Mouse (Mus musculus) mouse embryonic stem cell (cell line): ENCODE measurements at regions not wholly inside any gene's neighbourhood (a gene's known extent, or its start where the extent isn't known, plus 50 kb on each side); places are given as distances from the start of the nearest gene placed in this dataset.

Experiments used
- in situ Hi-C, 2 experiments: fragments of 300-500 bp; cut with MboI; formaldehyde crosslinking; loops; 1 replicate in 1 of 2; 3 replicates in 1 of 2; pipeline ENCODE4 v1.14.3; 2019 to 2020; ENCODE audit warnings: low sequenced_read_pairs in 2 of 2, low pct_unique_long_range_greater_than_20kb in 1 of 2, mixed read lengths in 1 of 2; ENCODE audit not compliant: unreplicated experiment in 1 of 2

DNA sequence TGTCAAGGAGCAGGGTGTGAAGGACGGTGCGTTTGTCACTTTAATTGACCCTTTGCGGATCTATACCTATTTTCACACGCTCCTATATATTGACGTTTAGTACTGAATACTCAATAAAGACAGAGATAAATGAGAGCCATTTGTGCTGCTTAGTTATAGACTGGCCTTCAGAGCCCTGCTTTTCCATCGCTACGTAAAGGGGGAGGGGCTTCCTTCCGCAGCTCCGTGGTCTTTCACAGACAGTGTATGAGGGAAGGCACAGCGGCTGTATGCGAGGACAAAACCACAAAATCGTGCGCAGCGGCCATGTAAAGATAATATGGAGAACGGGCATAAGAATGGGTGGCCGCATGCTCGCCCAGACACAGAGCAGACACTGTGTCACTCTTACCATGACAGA is 58.4 kb upstream of the Pced1b start:
- in situ Hi-C loops: no loop called here

DNA sequence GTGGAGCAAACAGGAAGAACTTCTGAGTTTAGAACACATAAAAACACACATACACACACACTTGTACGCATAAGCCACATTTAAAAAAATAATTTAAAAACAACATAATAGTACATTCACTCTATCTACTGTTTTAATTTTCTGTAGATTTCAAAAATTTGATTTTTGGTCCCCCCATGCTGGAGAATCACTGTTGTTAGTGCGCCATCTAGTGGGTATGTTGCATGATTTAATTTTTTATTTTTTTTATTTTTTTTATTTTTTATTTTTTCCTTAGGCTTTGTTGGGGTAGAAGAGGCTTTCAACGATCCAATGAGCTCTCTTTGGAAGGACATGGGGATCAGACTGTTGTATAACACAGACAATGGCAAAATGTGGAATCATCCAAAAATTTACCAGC is 59.1 kb upstream of the Pced1b start:
- in situ Hi-C loops: no loop called here

DNA sequence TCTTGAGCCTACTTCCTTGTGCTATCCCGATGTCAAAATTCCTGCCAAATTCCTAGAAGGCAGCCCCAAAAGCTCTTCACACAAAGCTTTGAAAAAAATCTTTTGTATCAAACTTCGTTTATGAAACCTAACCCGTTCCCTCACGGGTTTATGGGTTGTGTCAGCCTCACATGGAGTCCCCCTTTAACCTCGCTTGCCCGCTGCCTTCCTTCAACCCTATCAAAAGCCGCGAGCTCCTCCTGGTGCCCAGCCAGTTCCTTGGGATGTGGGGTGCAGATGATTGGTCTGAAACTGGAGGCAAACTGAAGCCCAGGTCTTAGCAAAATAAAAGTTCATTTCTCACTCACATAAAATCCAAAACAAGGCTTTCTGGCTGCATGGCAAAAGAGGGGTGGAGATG is 60.9 kb upstream of the Pced1b start:
- in situ Hi-C loops: no loop called here

DNA sequence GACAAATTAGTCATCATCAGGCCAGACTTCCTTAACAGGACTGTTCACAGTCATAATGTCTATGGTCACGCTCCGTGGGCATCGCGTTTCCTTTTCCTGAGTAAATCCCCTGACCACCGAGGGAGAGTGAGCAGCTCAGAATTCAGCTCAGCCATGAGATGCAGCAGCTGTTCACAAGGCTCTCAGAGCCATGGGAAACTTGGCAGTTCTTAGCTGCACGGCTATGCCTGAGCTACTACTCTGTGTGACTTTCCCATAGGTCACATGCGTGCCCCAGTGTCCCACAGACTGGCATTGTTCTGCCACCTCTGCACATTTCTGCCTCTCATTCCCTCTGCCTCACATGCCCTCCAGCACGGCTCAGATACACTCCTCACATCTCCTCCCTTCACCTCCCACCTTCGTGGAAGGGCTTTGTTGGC is 64.3 kb upstream of the Pced1b start:
- in situ Hi-C loops: no loop called here

DNA sequence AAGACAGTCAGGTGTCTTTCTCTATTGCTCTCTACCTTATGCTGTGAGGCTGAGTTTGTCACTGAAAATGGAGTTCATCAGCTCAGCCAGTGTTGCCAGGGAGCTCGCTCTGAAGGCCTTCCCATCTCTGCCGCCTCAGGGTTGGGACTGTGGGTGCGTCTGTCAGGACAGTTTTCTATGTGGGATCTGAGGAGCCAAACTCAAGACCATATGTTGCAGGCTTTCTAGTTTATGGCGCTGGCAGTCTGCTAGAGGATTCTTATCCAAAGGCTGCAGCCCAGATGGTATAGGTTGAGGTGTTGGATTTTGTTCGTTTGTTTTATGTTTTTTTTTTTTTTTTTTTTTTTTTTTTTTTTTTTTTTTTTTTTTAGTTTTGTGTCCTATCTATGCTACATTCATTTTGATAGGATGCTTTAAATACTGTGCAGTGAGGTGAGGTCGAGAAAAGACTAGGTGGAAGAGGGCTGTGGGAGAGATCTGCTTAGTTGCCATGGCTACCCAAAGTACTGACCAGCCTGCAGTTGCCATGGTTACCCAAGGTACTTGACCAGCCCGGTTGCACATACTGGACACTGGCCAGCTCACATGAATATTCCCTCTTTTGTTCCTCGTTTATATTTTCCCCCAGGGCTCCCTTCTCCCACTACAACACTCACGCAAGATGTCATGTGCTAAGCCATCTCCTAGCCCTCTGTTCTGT is 65.8 kb upstream of the Pced1b start:
- in situ Hi-C loops: no loop called here

DNA sequence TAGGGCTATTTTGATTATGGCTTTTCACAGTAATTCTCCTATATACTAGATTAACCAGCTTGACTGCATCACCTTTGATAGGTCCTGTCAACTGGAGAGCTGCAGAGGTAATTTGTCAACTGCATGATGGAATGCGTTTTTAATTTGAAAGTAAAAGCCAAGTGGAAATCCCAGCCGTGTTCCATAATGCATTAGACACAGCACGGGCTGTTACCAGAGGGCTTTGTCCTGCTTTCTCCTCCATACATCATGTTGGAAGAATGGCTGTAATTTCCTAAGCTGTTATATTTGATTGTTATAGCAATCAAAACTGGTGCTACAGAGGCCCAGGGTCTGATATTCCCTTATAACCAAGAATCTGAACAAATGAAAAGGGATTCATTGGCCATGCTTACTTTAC is 68.6 kb upstream of the Pced1b start:
- in situ Hi-C loops: no loop called here

DNA sequence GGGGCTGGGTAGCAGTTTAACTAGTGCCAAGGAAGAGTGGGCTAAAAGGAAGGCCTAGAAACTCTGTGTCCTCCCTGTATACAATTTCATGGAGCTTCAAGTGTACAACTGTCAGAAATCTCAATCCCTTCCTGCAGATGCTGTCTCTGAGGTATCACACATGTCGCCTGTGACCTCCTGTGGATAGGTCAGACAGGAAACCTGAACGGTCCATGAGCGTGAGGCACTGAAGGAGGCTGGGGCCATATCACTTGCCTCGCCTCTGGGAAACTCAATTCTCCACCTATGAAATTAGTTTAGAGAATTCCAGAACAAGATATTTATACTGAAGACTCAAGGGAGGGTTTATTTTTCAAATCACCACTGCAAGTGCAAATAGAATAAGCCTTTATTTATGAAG is 69.1 kb upstream of the Pced1b start:
- in situ Hi-C loops: no loop called here

DNA sequence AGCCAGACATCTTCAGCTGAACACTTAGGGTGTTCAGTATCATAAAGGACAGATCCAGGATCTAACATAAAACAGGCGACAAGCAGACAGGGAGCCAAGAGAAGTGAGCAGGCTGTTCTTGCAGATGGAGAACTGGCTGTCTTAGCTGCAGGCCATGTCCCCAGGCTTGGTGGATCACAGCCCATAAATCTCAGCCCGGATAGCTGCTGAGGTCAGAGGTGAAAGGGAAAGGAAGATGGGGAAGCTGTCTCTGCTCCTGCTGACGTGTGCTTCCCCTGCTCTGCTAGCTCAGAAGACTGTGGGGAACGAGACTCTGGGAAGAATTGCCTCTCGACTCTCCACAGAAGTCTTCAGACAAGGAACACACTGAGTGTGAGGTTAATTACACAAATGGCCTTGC is 71.9 kb upstream of the Pced1b start:
- in situ Hi-C loops: no loop called here

DNA sequence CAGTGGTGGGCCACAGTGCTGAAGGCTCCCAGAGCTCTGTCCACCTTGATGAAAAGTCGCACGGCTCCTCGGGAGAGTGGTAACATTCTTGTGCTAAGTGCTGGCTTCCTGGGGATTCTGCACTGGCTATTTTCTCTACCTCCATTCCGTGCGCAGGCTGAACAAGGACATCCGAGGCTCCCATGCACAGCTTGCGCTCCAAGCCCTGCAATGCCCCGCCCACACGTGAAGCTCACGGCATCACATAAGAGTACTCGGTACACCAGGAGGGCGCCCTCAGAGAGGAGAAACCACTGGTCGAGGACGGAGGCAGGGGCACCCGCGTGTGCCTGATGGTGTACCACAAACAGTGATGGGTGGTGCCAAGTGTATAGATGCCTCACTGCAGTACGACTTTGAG is 73.7 kb upstream of the Pced1b start:
- in situ Hi-C loops: no loop called here

DNA sequence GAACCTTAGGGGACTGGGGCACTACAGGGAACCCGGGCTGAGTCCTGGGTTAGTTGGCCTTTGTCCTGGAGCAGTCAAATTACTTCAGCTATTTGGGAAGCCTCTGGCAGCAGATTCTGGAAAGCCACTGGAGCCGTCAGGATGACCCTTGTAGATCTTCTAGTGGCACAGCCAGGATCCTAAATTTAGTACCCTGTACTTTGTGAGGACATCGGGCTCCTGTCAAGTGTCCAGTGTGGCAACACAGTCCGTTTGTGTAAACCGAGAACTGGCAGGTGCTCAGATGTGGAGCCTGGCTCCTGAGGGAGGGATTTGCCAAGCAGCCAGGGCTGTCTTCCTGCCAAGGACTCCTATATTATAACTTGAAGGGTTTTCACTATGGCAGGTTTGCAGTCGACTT is 76.8 kb upstream of the Pced1b start:
- in situ Hi-C loops: no loop called here

DNA sequence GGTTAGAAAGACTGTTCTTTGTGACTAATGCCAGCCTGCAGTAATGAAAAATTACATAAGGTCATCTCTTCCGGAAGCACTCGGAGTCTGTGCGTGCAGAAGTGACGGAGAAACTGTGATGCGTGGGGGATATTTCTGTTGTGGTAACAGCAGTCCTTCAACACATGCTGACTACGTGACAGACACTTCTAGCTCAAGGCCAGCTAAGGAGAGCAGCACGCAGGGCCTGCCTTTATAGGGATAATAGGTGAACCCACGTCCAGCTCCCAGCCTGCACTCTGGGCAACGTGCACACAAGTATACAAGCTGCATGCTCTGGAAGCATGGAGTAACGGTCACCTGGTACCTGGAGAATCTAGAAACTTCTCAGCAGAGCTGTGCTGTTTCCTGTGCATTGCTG is 77.5 kb upstream of the Pced1b start:
- in situ Hi-C loops: no loop called here

DNA sequence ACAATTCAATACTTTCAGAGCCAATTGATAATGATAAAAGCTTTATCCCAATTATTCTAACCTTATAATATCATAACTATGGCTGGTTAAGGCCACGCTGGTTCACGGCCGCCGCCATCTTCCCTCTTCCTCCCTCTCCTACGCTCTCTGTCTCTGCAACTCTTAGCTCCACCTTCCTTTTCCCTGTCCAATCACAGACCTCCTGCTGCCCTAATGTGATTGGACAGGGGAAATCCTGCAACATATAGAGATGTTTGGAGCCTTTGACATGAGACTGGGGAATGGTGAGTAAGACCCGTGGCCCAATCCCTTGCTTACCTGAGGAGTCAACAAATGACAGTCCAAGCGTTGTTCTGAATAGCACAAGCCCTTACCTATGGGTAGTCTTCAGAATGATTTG is 79.8 kb upstream of the Pced1b start:
- in situ Hi-C loops: no loop called here

DNA sequence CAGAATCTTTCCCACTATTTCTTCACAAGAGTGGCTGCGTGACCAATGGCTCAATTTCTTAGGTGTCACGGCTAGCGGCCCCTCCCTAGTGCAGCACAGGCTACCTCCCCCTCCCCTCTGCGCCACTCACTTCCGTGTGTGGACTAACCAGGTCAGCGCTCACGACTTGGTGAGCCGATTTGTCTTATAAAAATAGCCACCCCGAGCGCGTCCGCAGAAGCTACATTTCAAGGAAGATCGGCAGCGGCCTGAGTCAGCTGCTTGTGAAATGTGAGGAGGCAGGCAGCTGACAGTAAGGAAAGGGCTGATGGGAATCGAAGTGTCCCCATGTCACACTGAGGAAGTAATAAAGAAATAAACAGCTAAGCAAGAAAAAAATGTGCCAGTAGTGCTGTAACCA is 82.3 kb upstream of the Pced1b start:
- in situ Hi-C loops: no loop called here

DNA sequence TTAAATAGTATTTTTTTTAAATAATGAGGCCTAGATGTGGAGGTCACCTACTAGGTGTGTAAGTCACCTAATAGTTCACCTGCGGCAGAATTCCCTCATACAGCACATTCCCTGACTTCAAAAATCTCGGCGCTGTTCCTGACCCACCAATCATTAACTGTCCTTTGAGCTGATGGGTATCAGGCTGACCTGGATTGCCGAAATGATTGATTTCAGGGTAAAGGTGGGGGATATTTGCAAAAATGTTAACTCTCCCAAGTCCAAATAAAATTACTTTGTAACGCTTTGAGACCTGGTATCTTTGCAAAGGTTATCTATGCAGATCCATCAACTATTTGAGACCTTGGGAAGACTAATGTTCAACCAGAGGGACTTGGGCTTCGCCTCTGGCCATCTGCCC is 82.9 kb upstream of the Pced1b start:
- in situ Hi-C loops: no loop called here

DNA sequence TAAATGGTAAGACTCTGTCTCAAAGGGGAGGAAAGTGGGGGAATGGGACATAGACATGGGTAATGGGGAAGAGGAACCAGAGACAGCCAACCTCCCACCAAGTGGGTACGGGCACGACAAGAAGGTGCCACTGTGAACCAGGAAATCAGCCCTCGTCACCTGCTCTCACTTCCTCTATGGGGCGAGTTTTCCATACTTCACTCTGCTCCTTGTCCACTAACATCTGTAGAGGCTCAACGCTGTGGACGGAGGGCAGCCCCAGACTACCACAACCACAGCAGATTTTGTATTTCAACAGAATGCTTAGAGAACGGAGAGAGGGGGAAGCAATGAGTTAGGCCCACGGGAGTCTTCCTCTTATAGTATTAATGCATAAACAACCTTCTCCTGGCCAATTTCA is 83.8 kb upstream of the Pced1b start:
- in situ Hi-C loops: no loop called here

DNA sequence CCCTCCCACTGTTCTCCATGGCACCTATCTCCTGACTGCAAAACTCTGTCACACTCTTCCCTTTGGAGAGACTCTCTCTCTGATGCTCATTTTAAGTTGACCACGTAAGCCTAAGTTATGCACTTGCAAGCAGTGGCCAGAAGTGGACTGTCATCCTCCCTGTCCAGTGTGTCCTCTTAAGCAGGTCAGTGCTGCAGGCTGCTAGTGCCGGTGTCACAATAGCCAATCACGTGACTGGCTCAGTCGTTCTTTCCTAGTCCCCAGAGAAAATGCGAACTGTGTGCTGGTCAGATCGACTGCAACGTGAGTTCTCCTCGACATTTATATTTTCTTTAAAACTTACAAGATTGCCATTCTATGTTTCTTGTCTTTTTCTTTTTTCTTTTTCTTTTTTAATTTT is 84.6 kb upstream of the Pced1b start:
- in situ Hi-C loops: no loop called here

DNA sequence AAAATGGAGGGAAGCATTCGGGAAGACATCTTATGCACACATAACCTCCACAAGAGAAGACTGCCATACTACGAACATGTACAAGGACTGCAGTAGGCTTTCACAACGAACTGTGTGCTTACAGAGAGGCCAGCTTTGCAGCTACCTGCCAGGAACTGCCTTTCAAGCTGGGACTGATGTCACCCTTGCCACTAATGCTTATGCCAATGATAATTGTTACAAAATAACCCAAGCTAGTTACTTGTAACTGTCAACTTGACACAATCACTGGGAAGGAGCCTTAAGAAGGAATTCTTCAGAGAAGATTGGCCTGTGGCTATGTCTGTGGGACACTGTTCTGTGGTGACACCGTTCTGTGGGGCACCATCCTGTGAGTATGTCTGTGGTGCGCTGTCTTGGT is 85.4 kb upstream of the Pced1b start:
- in situ Hi-C loops: no loop called here

DNA sequence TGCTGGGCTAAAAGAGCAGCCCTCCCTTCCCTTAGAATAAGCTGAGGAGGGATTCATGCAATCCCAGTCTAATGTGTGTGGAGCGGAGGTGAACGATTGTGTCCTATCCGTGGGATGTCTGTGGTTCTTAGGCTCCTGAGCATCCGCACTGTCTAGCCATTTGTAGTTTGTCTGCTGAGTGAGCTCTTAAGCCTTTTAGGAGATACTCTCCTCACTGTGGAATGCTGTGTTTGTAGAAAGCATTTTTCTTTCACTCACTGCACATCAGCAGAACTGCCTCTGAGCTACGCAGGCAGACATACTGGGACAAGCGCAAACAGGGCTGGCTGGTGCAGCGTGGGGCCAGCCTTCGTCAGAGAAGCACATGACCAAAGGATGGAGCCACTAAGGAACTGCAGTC is 94.6 kb upstream of the Pced1b start:
- in situ Hi-C loops: no loop called here

DNA sequence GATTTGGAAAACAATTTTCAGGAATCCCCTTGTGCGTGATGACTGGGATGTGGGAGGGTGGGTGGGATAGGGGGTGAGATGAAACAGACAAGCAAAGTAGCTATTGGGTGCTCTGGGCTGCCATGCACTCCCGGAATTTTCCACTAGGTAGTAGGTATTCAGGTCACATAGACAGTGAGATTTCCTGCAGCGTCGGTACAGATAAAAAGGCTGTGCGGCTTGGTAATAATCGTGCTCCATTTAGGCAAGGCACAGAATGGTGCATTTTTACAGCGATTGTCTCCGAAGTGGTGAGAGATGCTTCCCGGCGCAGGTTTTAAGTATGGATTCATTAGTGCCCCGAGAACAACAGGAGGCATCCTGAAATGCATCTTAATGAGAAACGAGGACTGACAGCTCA is 95.1 kb upstream of the Pced1b start:
- in situ Hi-C loops: no loop called here

DNA sequence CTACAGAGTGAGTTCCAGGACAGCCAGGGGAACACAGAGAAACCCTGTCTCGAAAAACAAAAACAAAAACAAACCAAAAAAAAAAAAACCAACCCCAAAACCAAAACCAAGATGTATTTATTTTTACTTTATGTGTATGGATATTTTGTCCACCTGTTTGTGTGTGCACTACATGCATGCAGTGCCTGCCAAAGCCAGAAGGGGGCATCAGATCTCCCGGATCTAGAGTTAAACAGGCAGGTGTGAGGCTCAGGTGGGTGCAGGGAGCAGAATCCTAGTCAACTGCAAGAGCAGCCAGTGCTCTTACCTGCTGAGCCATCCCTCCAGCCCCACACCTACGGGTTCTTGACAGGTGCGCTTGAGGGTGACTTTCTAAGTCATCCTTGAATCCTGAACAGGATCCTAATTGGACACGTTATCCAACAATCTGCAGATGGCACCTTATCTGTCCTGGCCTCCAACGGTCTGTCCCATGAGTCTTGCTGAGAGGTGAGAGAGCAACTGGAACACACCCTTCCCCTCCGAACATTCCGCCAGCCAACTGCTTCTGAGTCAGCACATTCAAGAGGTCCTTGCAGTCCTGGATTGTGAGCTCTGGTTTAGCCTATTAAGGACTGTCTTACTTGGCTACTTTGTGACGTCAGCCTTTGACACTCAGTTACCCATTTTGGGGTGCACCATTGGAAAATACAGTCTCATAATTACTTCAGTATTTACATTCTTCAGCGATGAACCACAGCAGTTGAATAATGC is 95.4 kb upstream of the Slc38a4 start:
- in situ Hi-C loops: no loop called here
